Mouse (Mus musculus): ENCODE results near the gene Igf2r. TPM values are rescaled to one million over a fixed set of nuclear protein-coding genes. Genes with fewer than 3 reads are reported as not detected.

Igf2r gene
- polyA plus RNA-seq, 1 experiment from 2014 or later = 43.1 TPM

DNA sequence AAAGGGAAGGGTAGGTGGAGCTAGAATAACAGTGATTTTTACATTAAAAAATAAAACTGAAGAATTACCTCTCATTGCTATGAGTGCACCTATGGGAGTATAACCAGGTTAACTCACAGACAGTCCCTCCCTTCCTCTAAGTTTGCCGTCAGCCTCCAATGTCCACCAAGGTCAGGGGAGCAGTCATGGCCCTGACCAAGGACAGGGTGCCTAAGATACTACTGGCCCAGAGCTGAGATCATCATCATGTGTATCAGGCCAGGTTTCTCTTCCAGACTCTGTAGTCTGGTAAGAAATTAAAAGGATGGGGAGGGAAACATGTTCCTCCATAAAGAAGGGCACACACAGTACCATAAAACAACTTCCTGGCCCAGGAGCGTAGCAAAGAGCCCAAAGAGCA, 58.5 kb downstream of the Igf2r start:
- peaks cover 96% of the 10 kb centered on the region for H3K36me3 ChIP-seq

DNA sequence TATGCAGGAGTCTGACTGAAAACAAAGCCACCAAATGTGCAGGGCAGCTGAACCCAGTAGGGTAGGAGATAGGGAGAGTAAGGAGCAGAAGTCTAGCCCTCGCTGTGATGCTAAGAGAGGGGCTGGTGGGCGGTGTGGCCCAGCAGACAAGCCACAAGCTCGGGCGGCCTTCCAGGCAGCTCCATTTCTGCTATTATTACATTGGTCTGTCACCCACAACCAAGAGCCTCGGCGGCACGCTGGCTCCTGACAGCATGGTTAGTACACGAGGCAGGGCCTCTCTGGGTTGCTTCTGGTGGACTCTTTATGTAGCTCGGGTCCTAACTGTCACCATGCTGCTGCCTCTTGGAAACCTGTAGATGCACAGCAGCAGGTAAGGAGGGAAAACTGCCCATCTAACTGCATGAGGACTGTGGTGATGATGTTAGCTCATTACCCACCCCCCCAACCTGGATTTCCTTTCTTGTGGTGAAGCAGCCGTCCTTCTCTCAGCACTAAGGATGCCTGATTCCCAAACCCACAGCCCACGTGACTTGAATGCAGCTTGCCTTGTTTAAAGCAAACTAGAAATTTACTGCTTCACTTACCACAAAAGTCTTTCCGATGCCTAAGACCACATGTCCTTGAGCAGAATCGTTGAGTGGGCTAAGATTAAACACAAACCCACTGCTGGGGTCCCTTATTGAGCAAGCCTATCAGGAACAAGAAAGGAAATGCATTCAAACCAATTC, 59.2 kb downstream of the Igf2r start:
- no peak overlapping the region for H3K9ac ChIP-seq (replicated peaks)
- no peaks in the 10 kb centered on the region for H3K9me3 ChIP-seq
- H3K27ac ChIP-seq = peak overlapping the region; percentile 42; the same call in 1 of the 2 replicates
- H3K36me3 ChIP-seq = peaks cover 95% of the 10 kb centered on the region
- WGBS = 75% methylated on average over 13 of the region's 13 CpGs
- no peak overlapping the region for H3K4me2 ChIP-seq
- H3K27me3 ChIP-seq = no peaks in the 10 kb centered on the region
- peaks cover 20% of the 10 kb centered on the region; the same call in 1 of the 2 replicates for H3K4me1 ChIP-seq (replicated peaks)
- no peak for ATAC-seq (ENCODE audit: insufficient number of reproducible peaks, insufficient read depth, low FRiP score, low TSS enrichment, low read depth)
- H3K4me3 ChIP-seq (replicated peaks) = no peak overlapping the region

More for the DNA sequence above, 58.5 kb downstream of the Igf2r start:
- no peaks in the 10 kb centered on the region for H3K9me3 ChIP-seq
- no peaks in the 10 kb centered on the region for H3K27me3 ChIP-seq
- no peak overlapping the region for H3K4me3 ChIP-seq (replicated peaks)
- H3K4me2 ChIP-seq = no peak overlapping the region
- no peak for ATAC-seq (ENCODE audit: insufficient number of reproducible peaks, insufficient read depth, low FRiP score, low TSS enrichment, low read depth)
- 73% methylated on average over 2 of the region's 2 CpGs for WGBS
- H3K9ac ChIP-seq (replicated peaks) = no peak overlapping the region
- H3K4me1 ChIP-seq (replicated peaks) = peaks cover 16% of the 10 kb centered on the region; the same call in 1 of the 2 replicates
- H3K27ac ChIP-seq = no peak overlapping the region

DNA sequence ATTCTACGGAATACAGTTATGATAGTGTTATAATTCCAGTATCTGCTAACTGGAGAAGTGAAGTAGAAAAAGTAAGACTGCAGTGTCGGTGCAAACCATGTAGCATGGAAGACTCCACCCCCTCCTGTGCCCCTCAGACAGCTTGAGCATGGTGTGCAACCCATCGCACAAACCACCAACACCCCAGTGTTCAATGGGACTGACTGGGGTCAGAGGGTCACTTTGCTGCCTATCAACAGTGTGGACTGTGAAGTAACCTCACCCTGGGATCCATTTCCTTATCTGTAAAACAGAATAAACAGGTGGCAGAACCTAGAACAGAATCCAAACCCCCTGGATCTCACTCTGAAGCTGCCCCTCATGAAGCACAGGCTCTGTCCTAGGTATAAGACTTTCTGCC, 61.1 kb downstream of the Igf2r start:
- H3K27me3 ChIP-seq = no peaks in the 10 kb centered on the region
- H3K27ac ChIP-seq = no peak overlapping the region
- no peaks in the 10 kb centered on the region for H3K9me3 ChIP-seq
- peaks cover 93% of the 10 kb centered on the region for H3K36me3 ChIP-seq
- H3K4me2 ChIP-seq = no peak overlapping the region
- no peak overlapping the region for H3K4me3 ChIP-seq (replicated peaks)
- no peak for ATAC-seq (ENCODE audit: insufficient number of reproducible peaks, insufficient read depth, low FRiP score, low TSS enrichment, low read depth)
- no peak overlapping the region for H3K9ac ChIP-seq (replicated peaks)
- 95% methylated on average over 3 of the region's 3 CpGs for WGBS
- peaks cover 20% of the 10 kb centered on the region; the same call in 1 of the 2 replicates for H3K4me1 ChIP-seq (replicated peaks)

DNA sequence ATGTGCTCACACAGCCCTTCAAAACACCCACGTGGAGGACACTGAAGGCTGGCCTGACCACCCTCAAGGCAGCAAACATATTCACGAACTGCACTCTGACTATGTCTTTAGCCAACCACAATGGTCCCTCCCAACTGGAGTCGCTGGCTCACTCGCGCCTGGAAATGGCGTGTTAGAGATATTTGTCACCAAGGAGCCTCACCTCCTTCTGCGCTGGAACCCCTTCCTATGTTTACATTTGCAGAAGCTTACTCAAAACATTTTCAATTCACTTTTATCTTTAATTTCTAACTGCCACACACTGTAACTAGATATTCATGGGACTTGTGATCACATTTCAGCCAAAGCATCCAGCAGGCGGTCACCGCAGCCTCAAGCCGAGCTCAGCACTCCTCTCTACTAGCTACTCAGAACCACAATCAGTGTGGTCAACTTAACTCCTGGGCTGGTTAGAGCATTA, 62.8 kb downstream of the Igf2r start:
- WGBS = 88% methylated on average over 10 of the region's 10 CpGs
- ATAC-seq (ENCODE audit: insufficient number of reproducible peaks, insufficient read depth, low FRiP score, low TSS enrichment, low read depth) = no peak

DNA sequence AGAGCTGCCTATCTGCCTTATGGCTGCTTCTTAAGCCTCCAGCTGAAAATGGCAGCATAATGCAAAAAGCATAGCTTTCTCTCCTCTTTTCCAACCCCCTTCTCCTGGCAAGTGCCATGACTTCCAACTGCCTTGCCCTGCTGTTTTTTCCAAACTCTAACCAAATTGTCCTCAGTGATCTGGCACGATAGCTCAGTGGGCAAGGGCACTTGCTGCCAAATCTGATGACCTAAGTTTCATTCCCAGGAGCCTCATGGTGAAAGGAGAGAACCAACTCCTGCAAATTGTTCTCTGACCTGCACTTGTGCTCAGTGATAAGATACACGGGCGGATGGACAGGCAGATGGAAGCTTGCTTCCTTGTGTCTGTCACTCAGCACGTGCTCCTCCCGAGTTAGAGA, 66.6 kb downstream of the Igf2r start:
- no peak for ATAC-seq (ENCODE audit: insufficient number of reproducible peaks, insufficient read depth, low FRiP score, low TSS enrichment, low read depth)
- no peak overlapping the region for H3K4me2 ChIP-seq
- H3K9me3 ChIP-seq = no peaks in the 10 kb centered on the region
- H3K4me3 ChIP-seq (replicated peaks) = no peak overlapping the region
- no peaks in the 10 kb centered on the region for H3K27me3 ChIP-seq
- H3K27ac ChIP-seq = no peak overlapping the region
- peaks cover 97% of the 10 kb centered on the region for H3K36me3 ChIP-seq
- WGBS = 90% methylated on average over 5 of the region's 5 CpGs
- H3K4me1 ChIP-seq (replicated peaks) = 0 out of 2 replicates have a peak, but pooled peaks cover 9% of the 10 kb centered on the region
- H3K9ac ChIP-seq (replicated peaks) = no peak overlapping the region

More for the DNA sequence above, 62.8 kb downstream of the Igf2r start:
- Histone ChIP-seq H3K36me3 (peaks cover 93% of the 10 kb centered on the region), H3K4me2 (no peak overlapping the region), H3K4me3 (replicated peaks) (no peak overlapping the region), H3K9me3 (no peaks in the 10 kb centered on the region), H3K27ac (no peak overlapping the region), H3K27me3 (no peaks in the 10 kb centered on the region), H3K9ac (replicated peaks) (no peak overlapping the region), H3K4me1 (replicated peaks) (0 out of 2 replicates have a peak, but pooled peaks cover 16% of the 10 kb centered on the region)

GRCm38 (mm10) chr17:12700373-12700772, 69.1 kb downstream of the Igf2r start:
- no peaks in the 10 kb centered on the region for H3K4me1 ChIP-seq (replicated peaks)
- H3K4me3 ChIP-seq (replicated peaks) = no peak overlapping the region
- H3K27me3 ChIP-seq = no peaks in the 10 kb centered on the region
- H3K9me3 ChIP-seq = no peaks in the 10 kb centered on the region
- ATAC-seq (ENCODE audit: insufficient number of reproducible peaks, insufficient read depth, low FRiP score, low TSS enrichment, low read depth) = no peak
- peaks cover 96% of the 10 kb centered on the region for H3K36me3 ChIP-seq
- H3K27ac ChIP-seq = no peak overlapping the region
- 94% methylated on average over 6 of the region's 6 CpGs for WGBS
- no peak overlapping the region for H3K4me2 ChIP-seq
- H3K9ac ChIP-seq (replicated peaks) = no peak overlapping the region

- H3K4me3 ChIP-seq (replicated peaks) = no peak overlapping the region
- no peak overlapping the region for H3K27ac ChIP-seq
- H3K4me2 ChIP-seq = no peak overlapping the region
- ATAC-seq (ENCODE audit: insufficient number of reproducible peaks, insufficient read depth, low FRiP score, low TSS enrichment, low read depth) = no peak
- no peaks in the 10 kb centered on the region for H3K27me3 ChIP-seq
- WGBS = 91% methylated on average over 7 of the region's 7 CpGs
- peaks cover 97% of the 10 kb centered on the region for H3K36me3 ChIP-seq
- no peaks in the 10 kb centered on the region for H3K4me1 ChIP-seq (replicated peaks)
- no peak overlapping the region for H3K9ac ChIP-seq (replicated peaks)
- H3K9me3 ChIP-seq = no peaks in the 10 kb centered on the region
Observed at GRCm38 (mm10) chr17:12691899-12692298, 77.6 kb downstream of the Igf2r start.

DNA sequence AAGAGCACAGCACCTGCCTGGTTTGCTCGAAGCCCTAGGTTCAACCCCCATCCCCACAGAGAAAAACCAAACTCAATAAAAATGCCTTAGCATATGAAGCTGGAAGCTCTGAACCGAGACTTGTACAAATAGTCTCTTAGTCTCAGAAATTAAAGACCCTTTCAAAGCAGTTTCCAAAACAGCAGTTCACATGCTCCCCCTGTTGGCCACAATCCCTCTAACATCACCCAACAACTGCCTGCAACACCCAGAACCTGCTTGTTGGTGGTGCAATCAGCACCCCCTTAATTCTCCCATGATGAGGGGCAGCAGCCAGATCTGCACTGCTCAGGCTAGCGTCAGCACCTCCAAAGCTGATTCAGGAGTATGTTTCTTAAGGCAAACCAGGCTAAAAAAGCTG, 79.9 kb downstream of the Igf2r start:
- Histone ChIP-seq H3K9me3 (no peaks in the 10 kb centered on the region), H3K27ac (no peak overlapping the region), H3K36me3 (peaks cover 100% of the 10 kb centered on the region), H3K4me2 (no peak overlapping the region), H3K4me3 (replicated peaks) (no peak overlapping the region), H3K27me3 (no peaks in the 10 kb centered on the region), H3K9ac (replicated peaks) (no peak overlapping the region), H3K4me1 (replicated peaks) (no peaks in the 10 kb centered on the region)
- WGBS = 78% methylated on average over 3 of the region's 3 CpGs
- ATAC-seq (ENCODE audit: insufficient number of reproducible peaks, insufficient read depth, low FRiP score, low TSS enrichment, low read depth) = no peak

- H3K4me2 ChIP-seq = no peak overlapping the region
- H3K27me3 ChIP-seq = no peaks in the 10 kb centered on the region
- no peak for ATAC-seq (ENCODE audit: insufficient number of reproducible peaks, insufficient read depth, low FRiP score, low TSS enrichment, low read depth)
- no peak overlapping the region for H3K27ac ChIP-seq
- H3K9me3 ChIP-seq = no peaks in the 10 kb centered on the region
- no peak overlapping the region for H3K4me3 ChIP-seq (replicated peaks)
- peaks cover 100% of the 10 kb centered on the region for H3K36me3 ChIP-seq
- H3K9ac ChIP-seq (replicated peaks) = no peak overlapping the region
- no peaks in the 10 kb centered on the region for H3K4me1 ChIP-seq (replicated peaks)
- 87% methylated on average over 20 of the region's 20 CpGs for WGBS
Observed at GRCm38 (mm10) chr17:12688427-12689110, 80.9 kb downstream of the Igf2r start.

- H3K9ac ChIP-seq (replicated peaks) = no peak overlapping the region
- peaks cover 91% of the 10 kb centered on the region for H3K36me3 ChIP-seq
- H3K27ac ChIP-seq = 0 out of 2 replicates have a peak overlapping the region, but pooled peaks have one; percentile 13
- no peak overlapping the region for H3K4me2 ChIP-seq
- WGBS = 92% methylated on average over 7 of the region's 7 CpGs
- H3K9me3 ChIP-seq = no peaks in the 10 kb centered on the region
- H3K27me3 ChIP-seq = no peaks in the 10 kb centered on the region
- H3K4me3 ChIP-seq (replicated peaks) = no peak overlapping the region
- ATAC-seq (ENCODE audit: insufficient number of reproducible peaks, insufficient read depth, low FRiP score, low TSS enrichment, low read depth) = no peak
- H3K4me1 ChIP-seq (replicated peaks) = no peaks in the 10 kb centered on the region
Observed at GRCm38 (mm10) chr17:12684928-12685624, 84.4 kb downstream of the Igf2r start.

DNA sequence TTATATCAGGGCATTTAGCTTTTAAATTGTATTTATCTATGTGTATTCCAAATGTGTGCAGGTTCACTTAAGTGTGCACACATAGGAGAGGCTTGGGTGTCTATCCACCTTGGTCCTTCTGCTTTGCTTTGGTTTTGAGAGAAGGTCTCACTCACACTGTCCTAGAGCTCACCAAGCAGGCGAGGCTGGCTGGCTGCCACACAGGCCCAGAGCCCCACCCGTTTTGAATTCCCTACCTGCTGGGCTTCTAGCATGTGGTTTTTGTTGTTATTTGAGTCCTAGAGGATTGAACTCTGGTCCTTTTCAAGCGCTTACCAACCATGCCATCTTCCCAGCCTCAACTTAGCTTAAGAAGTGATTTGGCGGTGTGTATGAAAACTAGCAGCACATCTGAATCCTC, 85.1 kb downstream of the Igf2r start:
- no peaks in the 10 kb centered on the region for H3K4me1 ChIP-seq (replicated peaks)
- no peaks in the 10 kb centered on the region for H3K27me3 ChIP-seq
- H3K4me2 ChIP-seq = no peak overlapping the region
- no peak overlapping the region for H3K4me3 ChIP-seq (replicated peaks)
- peaks cover 85% of the 10 kb centered on the region for H3K36me3 ChIP-seq
- no peak for ATAC-seq (ENCODE audit: insufficient number of reproducible peaks, insufficient read depth, low FRiP score, low TSS enrichment, low read depth)
- H3K27ac ChIP-seq = no peak overlapping the region
- no peaks in the 10 kb centered on the region for H3K9me3 ChIP-seq
- H3K9ac ChIP-seq (replicated peaks) = no peak overlapping the region
- 73% methylated on average over 4 of the region's 4 CpGs for WGBS
